Mouse (Mus musculus) cortical plate, adult 2 months (tissue): ENCODE data around the gene Slit1. TPM values are rescaled to one million over a fixed set of nuclear protein-coding genes. Genes with fewer than 3 reads are reported as not detected.

Experiments
- H3K27ac ChIP-seq: fragments of 200-500 bp; 2 replicates; pipeline ENCODE4 v1.5.1; 2012; ENCODE audit warnings: low read length, control low read depth, inconsistent platforms; ENCODE audit not compliant: insufficient read depth
- H3K4me1 ChIP-seq: fragments of 200-500 bp; 2 replicates; pipeline ENCODE4 v1.6.1; 2011; ENCODE audit warnings: low read length; ENCODE audit not compliant: control insufficient read depth, insufficient read depth
- H3K4me3 ChIP-seq: fragments of 200-500 bp; 2 replicates; pipeline ENCODE4 v1.5.1; 2011; ENCODE audit warnings: mild to moderate bottlenecking, low read length, control low read depth; ENCODE audit not compliant: insufficient read depth
- CTCF ChIP-seq: fragments of 200-500 bp; IDR thresholded peaks from 2 replicates; pipeline ENCODE4 v1.5.1; 2011; ENCODE audit warnings: mild to moderate bottlenecking, control low read depth, low read length; ENCODE audit not compliant: insufficient read depth; ENCODE audit errors: extremely low read depth
- POLR2A ChIP-seq: fragments of 200-500 bp; IDR thresholded peaks from 2 replicates; pipeline ENCODE4 v1.6.1; 2011; ENCODE audit warnings: mild to moderate bottlenecking, low read length, control low read depth; ENCODE audit not compliant: insufficient read depth; ENCODE audit errors: extremely low read depth
- polyA plus RNA-seq: library from polyadenylated mRNA; depleted of rRNA; stranded (reverse); fragments of >200 nt; gene quantifications from 2 replicates; pipeline ENCODE4 v1.2.3, GENCODE M21; 2012

Slit1 gene
- polyA plus RNA-seq, 1 experiment: 20.3 TPM

DNA sequence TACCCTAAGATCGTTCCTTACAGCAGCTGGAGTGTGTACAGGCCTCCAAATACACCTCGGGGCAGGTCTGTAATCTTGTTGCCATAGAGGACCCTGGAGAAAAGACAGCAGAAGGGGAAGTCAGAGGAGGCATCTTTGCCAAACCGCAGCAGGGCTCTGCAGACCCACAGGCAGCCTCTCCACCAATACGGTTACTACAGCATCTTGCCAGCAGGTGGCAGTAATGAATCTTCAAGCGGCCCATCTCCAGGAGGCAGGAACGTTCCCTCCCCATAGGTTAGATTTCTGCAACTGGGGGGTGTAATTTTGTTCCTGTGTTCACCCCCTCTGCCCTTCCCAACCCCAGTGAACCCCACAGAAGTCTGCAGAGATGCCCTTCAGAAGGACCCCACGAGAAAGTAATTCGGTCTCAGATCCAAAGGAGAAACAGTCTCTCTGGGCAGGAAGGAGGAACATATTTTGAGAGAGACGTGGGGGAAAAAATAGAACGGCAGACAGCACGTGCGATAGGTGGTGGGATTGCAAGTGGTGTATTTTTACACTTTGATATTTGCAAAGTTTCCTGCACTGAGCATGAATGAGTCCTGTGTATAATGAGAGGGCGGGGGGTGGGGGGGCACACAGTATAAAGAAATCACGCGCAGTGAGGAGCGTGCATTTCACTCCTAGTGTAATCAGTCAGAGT, 96.4 kb downstream of the Slit1 start:
- H3K4me3 ChIP-seq: no peak overlapping the region
- TF ChIP-seq POLR2A (no peak), CTCF (peak; percentile 79)
- no peaks in the 10 kb centered on the region; the same call in 1 of the 2 replicates for H3K4me1 ChIP-seq
- H3K27ac ChIP-seq: no peak overlapping the region

DNA sequence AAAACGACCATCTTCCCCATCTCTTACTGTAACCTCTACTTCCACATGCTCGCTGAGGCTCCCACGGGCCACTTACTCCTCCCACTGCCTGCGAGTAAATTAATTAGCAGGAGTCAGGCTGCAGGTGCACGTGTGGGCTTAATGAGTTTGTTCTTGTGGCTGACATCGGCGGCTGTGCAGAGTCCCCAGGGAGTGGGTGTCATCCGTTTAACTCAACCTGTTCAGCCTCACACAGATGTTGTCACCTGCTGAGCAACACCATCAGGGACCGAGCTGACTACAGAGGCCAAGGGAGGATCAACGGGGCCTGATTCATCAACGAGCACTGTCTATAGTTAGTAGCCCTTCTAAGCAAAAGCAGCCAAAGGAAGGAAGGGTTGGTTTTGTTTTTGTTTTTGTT, 100.5 kb downstream of the Slit1 start:
- Histone ChIP-seq H3K4me3 (no peak overlapping the region), H3K27ac (no peak overlapping the region), H3K4me1 (no peaks in the 10 kb centered on the region)
- TF ChIP-seq POLR2A (no peak), CTCF (no peak)

DNA sequence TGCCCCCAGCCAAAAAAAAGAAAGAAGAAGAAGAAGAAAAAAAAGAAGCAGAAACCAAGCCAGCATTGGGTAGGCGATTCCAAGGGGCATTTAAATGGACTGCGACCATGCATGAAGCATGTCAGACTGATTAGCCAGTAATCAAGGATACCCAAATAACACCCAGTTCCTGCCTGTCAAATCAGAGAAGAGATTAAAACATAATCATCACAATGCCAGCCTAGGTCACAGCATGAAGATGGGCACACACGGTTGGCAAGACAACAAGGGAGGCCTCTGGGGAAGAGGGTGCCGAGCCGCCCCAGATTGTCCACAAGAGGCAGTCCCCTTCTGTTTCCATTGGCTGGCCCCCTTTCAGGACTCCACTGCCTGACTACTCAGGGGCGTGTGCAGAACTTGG, 108.5 kb downstream of the Slit1 start:
- TF ChIP-seq POLR2A (no peak), CTCF (no peak)
- Histone ChIP-seq H3K27ac (no peak overlapping the region), H3K4me1 (no peaks in the 10 kb centered on the region), H3K4me3 (no peak overlapping the region)

DNA sequence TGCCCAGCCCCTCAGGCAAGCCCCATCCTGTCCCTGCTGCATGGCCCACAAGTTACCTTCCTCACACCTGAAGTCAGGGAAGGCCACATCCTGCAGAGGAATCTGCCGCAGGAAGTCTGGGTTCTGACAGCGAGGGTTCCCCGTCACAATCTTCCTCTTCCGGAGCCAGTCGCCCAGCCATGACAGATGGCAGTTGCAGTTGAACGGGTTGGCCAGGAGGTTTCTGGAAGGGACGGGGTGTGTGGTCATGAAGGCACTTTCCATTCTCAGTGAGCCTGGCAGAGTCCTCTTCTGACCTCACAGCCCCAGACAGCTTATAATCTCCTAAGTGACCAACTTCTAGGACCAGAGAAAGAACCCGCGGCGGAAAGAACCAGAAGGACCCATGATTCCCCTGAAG, 109.4 kb downstream of the Slit1 start:
- TF ChIP-seq POLR2A (no peak), CTCF (no peak)
- Histone ChIP-seq H3K4me1 (no peaks in the 10 kb centered on the region), H3K4me3 (no peak overlapping the region), H3K27ac (no peak overlapping the region)

DNA sequence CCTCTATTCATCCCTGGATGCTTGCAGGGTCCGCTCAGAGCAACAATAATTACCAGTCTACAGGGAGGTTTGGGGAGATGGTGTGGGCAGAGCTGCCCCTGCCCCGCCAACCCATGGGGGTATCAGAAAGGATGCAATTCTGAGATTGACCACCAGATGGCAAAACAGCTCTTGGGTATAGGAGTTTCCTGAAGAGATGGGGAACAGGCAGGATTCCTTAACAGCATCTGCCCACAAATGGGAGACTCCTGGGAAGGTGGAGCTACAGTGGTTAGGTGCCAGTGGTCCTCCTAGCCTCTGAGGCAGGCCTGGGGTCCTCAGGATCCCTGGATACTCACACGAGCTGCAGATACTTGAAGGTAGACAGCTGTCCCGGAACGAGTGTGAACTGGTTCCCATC, 113.9 kb downstream of the Slit1 start:
- H3K27ac ChIP-seq: no peak overlapping the region
- TF ChIP-seq POLR2A (no peak), CTCF (peak; percentile 62)

DNA sequence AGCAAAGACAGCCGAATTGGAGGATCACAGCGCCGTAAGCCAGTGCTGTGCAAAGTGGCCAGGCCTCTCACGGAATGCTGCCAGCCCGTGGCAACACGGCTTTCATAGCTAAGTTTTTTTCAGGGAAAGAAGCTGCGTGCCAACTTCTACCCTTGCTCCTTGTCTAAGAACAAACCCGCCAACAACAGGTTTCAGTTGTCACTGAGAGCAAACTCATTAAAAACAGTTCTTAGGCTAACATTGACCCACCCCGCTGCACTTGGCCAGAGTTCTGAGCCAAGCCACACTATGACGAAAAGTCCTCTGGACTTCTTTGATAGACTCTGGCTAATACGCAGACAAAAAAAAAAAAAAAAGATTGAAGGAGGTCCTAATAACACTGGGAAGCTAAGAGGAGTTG, 114.5 kb downstream of the Slit1 start:
- no peak for TF ChIP-seq POLR2A
- TF ChIP-seq CTCF: no peak
- Histone ChIP-seq H3K4me3 (no peak overlapping the region), H3K27ac (no peak overlapping the region), H3K4me1 (no peaks in the 10 kb centered on the region)

More for the DNA sequence above, 113.9 kb downstream of the Slit1 start:
- H3K4me3 ChIP-seq: no peak overlapping the region
- H3K4me1 ChIP-seq: no peaks in the 10 kb centered on the region

DNA sequence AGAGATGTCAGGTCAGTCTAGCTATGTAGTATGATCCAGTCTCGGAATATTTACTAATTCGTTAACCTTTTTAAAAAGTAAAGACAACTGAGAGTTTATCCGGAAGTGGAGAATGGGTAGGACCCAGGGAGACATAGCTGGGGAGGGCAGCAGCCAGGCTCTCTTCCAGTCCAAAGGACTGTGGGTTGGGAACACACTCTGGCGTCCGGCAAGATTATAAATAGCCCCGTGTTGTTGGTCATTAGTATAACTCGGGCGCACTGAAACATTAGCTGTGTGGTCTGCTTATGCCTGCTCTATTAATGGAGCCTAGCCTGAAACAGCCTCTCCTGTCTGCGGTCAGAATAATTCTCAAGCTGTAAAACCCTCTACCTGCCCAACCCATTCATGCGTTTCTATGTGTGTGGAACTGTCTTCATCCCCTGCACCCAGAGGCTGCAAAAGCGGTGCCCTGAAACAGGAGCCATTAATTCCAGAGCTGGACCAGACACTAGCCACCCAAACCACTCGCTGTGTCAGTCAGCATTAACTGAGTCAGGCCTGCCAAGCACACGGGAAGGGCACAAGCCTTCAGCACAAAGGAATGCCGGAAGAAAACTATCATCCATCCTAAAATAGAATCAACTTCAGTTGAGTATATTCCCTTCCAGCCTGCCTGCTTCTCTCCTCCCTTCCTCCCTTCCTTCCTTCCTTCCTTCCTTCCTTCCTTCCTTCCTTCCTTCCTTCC, 122.9 kb downstream of the Slit1 start:
- TF ChIP-seq POLR2A (no peak), CTCF (no peak)
- H3K4me3 ChIP-seq: no peak overlapping the region
- H3K4me1 ChIP-seq: peaks cover 4% of the 10 kb centered on the region
- H3K27ac ChIP-seq: no peak overlapping the region

DNA sequence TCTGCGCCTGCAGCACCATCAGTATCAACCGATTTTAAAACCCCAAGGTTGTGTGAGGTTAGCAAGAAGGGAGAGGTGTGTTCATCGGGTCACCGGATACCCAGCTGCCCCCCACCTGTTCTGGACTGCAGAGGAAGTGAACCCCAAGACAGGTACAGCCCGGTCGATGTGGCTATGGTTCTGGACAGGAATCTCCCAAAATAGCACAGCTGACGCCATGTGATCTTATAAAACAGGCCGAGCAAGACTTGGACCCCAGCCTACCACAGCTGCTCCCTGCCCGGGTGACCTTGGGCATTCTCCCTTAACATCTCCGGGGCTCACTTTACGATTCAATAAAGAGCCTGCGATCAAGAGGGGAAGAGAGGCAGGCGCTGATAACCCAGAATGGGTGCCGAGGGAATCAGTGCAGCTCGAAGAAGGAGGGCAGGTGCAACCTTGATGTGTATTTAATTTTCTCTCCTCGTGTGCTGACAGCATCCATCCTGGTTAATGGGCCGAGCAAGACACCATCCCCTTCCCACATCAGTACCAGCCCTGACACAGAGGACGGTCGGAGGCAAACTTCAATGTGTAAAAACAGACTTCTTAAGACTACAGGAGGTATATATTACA, 124.6 kb downstream of the Slit1 start:
- no peak for TF ChIP-seq POLR2A
- TF ChIP-seq CTCF: no peak
- Histone ChIP-seq H3K4me3 (no peak overlapping the region), H3K4me1 (peaks cover 4% of the 10 kb centered on the region), H3K27ac (no peak overlapping the region)

DNA sequence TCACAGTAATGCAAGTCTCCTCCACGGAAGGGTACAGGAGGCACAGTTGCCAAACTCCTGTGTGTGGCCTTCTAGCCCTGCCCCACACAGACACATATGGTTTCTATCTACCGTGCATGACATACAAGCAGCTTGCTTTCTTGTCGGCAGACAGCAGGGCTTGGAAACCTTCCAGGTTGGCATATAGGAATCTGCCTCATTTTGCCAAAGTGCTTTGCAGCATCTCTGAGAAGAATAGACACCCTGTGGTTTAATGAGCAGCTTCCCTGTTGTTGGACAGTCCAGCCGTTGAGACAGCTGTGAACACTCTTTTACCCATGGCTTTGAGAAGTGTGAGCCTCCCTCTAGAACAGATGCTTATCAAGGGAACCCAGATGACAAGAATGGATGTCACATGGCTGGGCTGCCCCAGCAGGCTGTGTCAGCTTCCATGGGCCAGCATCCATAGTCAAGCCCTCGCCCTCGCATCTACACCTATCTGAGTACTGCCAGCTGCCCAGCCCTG, 125.3 kb downstream of the Slit1 start:
- no peak overlapping the region for H3K27ac ChIP-seq
- H3K4me1 ChIP-seq: peaks cover 4% of the 10 kb centered on the region
- TF ChIP-seq CTCF (no peak), POLR2A (no peak)
- H3K4me3 ChIP-seq: no peak overlapping the region
